Mouse (Mus musculus): ENCODE measurements around the gene Tbcb.

GRCm38 (mm10) chr7:30224206-30224605 lies 7.9 kb downstream of the Tbcb start:
- TF ChIP-seq CTCF (IDR thresholded peaks at IDR 0.05; ENCODE audit: insufficient read depth, low read depth, low read length) (no peak), POLR2A (IDR thresholded peaks at IDR 0.05; ENCODE audit: insufficient read depth, low read depth, low read length) (no peak)
